Mouse (Mus musculus) splenic B cell, adult 2 months (primary cell): Measurements from ENCODE around the gene Acsl5.
A peak's percentile ranks its signal among the peaks of the same experiment; 100 is the strongest.

Experiments used
- DNase-seq: peaks from one replicate; pipeline ENCODE4 v3.0.0-alpha.2; 2011; ENCODE audit warnings: low read depth, low spot score
- H3K27me3 ChIP-seq: 2 replicates; pipeline ENCODE4 v1.6.1; 2012; ENCODE audit warnings: mild to moderate bottlenecking, low read length, moderate library complexity, mixed read lengths; ENCODE audit not compliant: control insufficient read depth, poor library complexity, insufficient read depth, severe bottlenecking
- H3K36me3 ChIP-seq: 2 replicates; pipeline ENCODE4 v1.6.1; 2012; ENCODE audit warnings: mild to moderate bottlenecking, low read length, moderate library complexity, mixed read lengths; ENCODE audit not compliant: control insufficient read depth, poor library complexity, insufficient read depth, severe bottlenecking

The Acsl5 gene

GRCm38 (mm10) chr19:55251383-55252124 is at the start of gene Acsl5:
TSS of gene Acsl5 (plus strand) at chr19:55251938.
- Histone ChIP-seq H3K36me3 (no peaks in the 10 kb centered on the region), H3K27me3 (no peaks in the 10 kb centered on the region)
- peak; percentile 30 for DNase-seq

- Histone ChIP-seq H3K36me3 (no peaks in the 10 kb centered on the region), H3K27me3 (no peaks in the 10 kb centered on the region)
- peak; percentile 70 for DNase-seq
Measured at GRCm38 (mm10) chr19:55206482-55207138, 45.1 kb upstream of the Acsl5 start.

- DNase-seq: no peak
- no peaks in the 10 kb centered on the region for H3K36me3 ChIP-seq
- no peaks in the 10 kb centered on the region for H3K27me3 ChIP-seq
Measured at GRCm38 (mm10) chr19:55207205-55207604, 44.5 kb upstream of the Acsl5 start.

- H3K27me3 ChIP-seq: no peaks in the 10 kb centered on the region
- no peak for DNase-seq
- H3K36me3 ChIP-seq: no peaks in the 10 kb centered on the region
Measured at GRCm38 (mm10) chr19:55207746-55208538, 43.8 kb upstream of the Acsl5 start.

GRCm38 (mm10) chr19:55208654-55209053 is 43.1 kb upstream of the Acsl5 start:
- Histone ChIP-seq H3K27me3 (no peaks in the 10 kb centered on the region), H3K36me3 (no peaks in the 10 kb centered on the region)
- no peak for DNase-seq

GRCm38 (mm10) chr19:55209084-55209483 is 42.7 kb upstream of the Acsl5 start:
- DNase-seq: no peak
- Histone ChIP-seq H3K27me3 (no peaks in the 10 kb centered on the region), H3K36me3 (no peaks in the 10 kb centered on the region)

GRCm38 (mm10) chr19:55211698-55212097 is 40.0 kb upstream of the Acsl5 start:
- no peak for DNase-seq
- H3K36me3 ChIP-seq: no peaks in the 10 kb centered on the region

GRCm38 (mm10) chr19:55213617-55214340 is 38.0 kb upstream of the Acsl5 start:
- DNase-seq: no peak
- no peaks in the 10 kb centered on the region for H3K36me3 ChIP-seq
- H3K27me3 ChIP-seq: no peaks in the 10 kb centered on the region

More at GRCm38 (mm10) chr19:55211698-55212097, 40.0 kb upstream of the Acsl5 start:
- no peaks in the 10 kb centered on the region for H3K27me3 ChIP-seq

- Histone ChIP-seq H3K27me3 (no peaks in the 10 kb centered on the region), H3K36me3 (no peaks in the 10 kb centered on the region)
- DNase-seq: no peak
Measured at GRCm38 (mm10) chr19:55216876-55217275, 34.9 kb upstream of the Acsl5 start.

- Histone ChIP-seq H3K36me3 (no peaks in the 10 kb centered on the region), H3K27me3 (no peaks in the 10 kb centered on the region)
- no peak for DNase-seq
Measured at GRCm38 (mm10) chr19:55217365-55217764, 34.4 kb upstream of the Acsl5 start.

GRCm38 (mm10) chr19:55218192-55218739 is 33.5 kb upstream of the Acsl5 start:
- peak; percentile 82 for DNase-seq
- H3K27me3 ChIP-seq: no peaks in the 10 kb centered on the region
- H3K36me3 ChIP-seq: no peaks in the 10 kb centered on the region

GRCm38 (mm10) chr19:55218741-55219221 is 33.0 kb upstream of the Acsl5 start:
- no peaks in the 10 kb centered on the region for H3K36me3 ChIP-seq
- no peak for DNase-seq
- H3K27me3 ChIP-seq: no peaks in the 10 kb centered on the region

- DNase-seq: no peak
- Histone ChIP-seq H3K27me3 (no peaks in the 10 kb centered on the region), H3K36me3 (no peaks in the 10 kb centered on the region)
Measured at GRCm38 (mm10) chr19:55219359-55219758, 32.4 kb upstream of the Acsl5 start.

- H3K27me3 ChIP-seq: no peaks in the 10 kb centered on the region
- H3K36me3 ChIP-seq: no peaks in the 10 kb centered on the region
- DNase-seq: no peak
Measured at GRCm38 (mm10) chr19:55221208-55221607, 30.5 kb upstream of the Acsl5 start.
